Mouse (Mus musculus) intestine, embryonic 15.5 days (tissue): ENCODE data around the gene Dao. TPM values are rescaled to one million over a fixed set of nuclear protein-coding genes. Genes with fewer than 3 reads are reported as not detected.
A peak's percentile ranks its signal among the peaks of the same experiment; 100 is the strongest.

Experiments
- ATAC-seq: fragments of 200-750 bp; cut with Nextera tagmentation; 2 replicates; pipeline ENCODE4 v1.8.0; 2017; ENCODE audit warnings: moderate TSS enrichment, moderate library complexity
- H3K27ac ChIP-seq: fragments of 300-500 bp; sonication (generic); 2 replicates; pipeline ENCODE4 v1.5.1; 2015; ENCODE audit warnings: mild to moderate bottlenecking, inconsistent platforms
- H3K27me3 ChIP-seq: fragments of 300-500 bp; sonication (generic); replicated peaks from 2 replicates; pipeline ENCODE4 v1.6.1; 2015; ENCODE audit warnings: inconsistent platforms
- H3K36me3 ChIP-seq: fragments of 300-500 bp; sonication (generic); 2 replicates; pipeline ENCODE4 v1.6.1; 2015; ENCODE audit warnings: inconsistent platforms
- H3K4me1 ChIP-seq: fragments of 300-500 bp; sonication (generic); replicated peaks from 2 replicates; pipeline ENCODE4 v1.6.1; 2015; ENCODE audit warnings: inconsistent platforms
- H3K4me2 ChIP-seq: fragments of 300-500 bp; sonication (generic); replicated peaks from 2 replicates; pipeline ENCODE4 v1.6.1; 2015; ENCODE audit warnings: mild to moderate bottlenecking, inconsistent platforms
- H3K4me3 ChIP-seq: fragments of 300-500 bp; sonication (generic); replicated peaks from 2 replicates; pipeline ENCODE4 v1.5.1; 2015; ENCODE audit warnings: inconsistent platforms
- H3K9ac ChIP-seq: fragments of 300-500 bp; sonication (generic); 2 replicates; pipeline ENCODE4 v1.6.1; 2015; ENCODE audit warnings: inconsistent platforms
- H3K9me3 ChIP-seq: fragments of 300-500 bp; sonication (generic); 2 replicates; pipeline ENCODE4 v1.6.1; 2016; ENCODE audit warnings: inconsistent platforms
- WGBS: fragments of 180-500 bp; shearing (Covaris S2); methylation state at CpG from one replicate; pipeline ENCODE4 v1.1.7; 2015; 5-methylcytosine and 5-hydroxymethylcytosine counted together
- polyA plus RNA-seq: library from polyadenylated mRNA; unstranded; fragments of >200 nt; fragmentation: Nextera tagmentation; extraction: Ambion mirVana; gene quantifications from 2 replicates; pipeline ENCODE4 v1.2.1, GENCODE M21; 2015

Gene Dao
- polyA plus RNA-seq, 1 experiment from 2014 or later = 13.8 TPM

GRCm38 (mm10) chr5:113971434-113971960 is 32.0 kb upstream of the Dao start:
- H3K27me3 ChIP-seq = no peaks in the 10 kb centered on the region
- no peak overlapping the region for H3K27ac ChIP-seq
- H3K4me1 ChIP-seq = peaks cover 32% of the 10 kb centered on the region
- H3K4me2 ChIP-seq = no peak overlapping the region
- H3K36me3 ChIP-seq = peaks cover 8% of the 10 kb centered on the region; the same call in 1 of the 2 replicates
- no peak for ATAC-seq
- no peak overlapping the region for H3K9ac ChIP-seq
- WGBS = 79% methylated on average over 10 of the region's 10 CpGs
- no peak overlapping the region for H3K4me3 ChIP-seq
- H3K9me3 ChIP-seq = no peaks in the 10 kb centered on the region

GRCm38 (mm10) chr5:113972589-113973515 is 30.7 kb upstream of the Dao start:
- Histone ChIP-seq H3K27me3 (no peaks in the 10 kb centered on the region), H3K4me1 (peaks cover 32% of the 10 kb centered on the region), H3K4me2 (peak overlapping the region; percentile 47), H3K4me3 (0 out of 2 replicates have a peak overlapping the region, but pooled peaks have one; percentile 5), H3K9me3 (no peaks in the 10 kb centered on the region), H3K27ac (peak overlapping the region; percentile 88), H3K9ac (no peak overlapping the region), H3K36me3 (peaks cover 6% of the 10 kb centered on the region; the same call in 1 of the 2 replicates)
- WGBS = 19% methylated on average over 18 of the region's 18 CpGs
- ATAC-seq = peak; percentile 81

- no peak overlapping the region for H3K4me2 ChIP-seq
- H3K4me1 ChIP-seq = peaks cover 32% of the 10 kb centered on the region
- H3K9me3 ChIP-seq = no peaks in the 10 kb centered on the region
- no peaks in the 10 kb centered on the region for H3K27me3 ChIP-seq
- H3K9ac ChIP-seq = no peak overlapping the region
- no peaks in the 10 kb centered on the region; the same call in 1 of the 2 replicates for H3K36me3 ChIP-seq
- no peak overlapping the region; the same call in 1 of the 2 replicates for H3K27ac ChIP-seq
- no peak overlapping the region for H3K4me3 ChIP-seq
- ATAC-seq = no peak
- 84% methylated on average over 8 of the region's 8 CpGs for WGBS
Observed at GRCm38 (mm10) chr5:113973790-113974189, 29.7 kb upstream of the Dao start.

GRCm38 (mm10) chr5:113974576-113974975 is 28.9 kb upstream of the Dao start:
- Histone ChIP-seq H3K4me1 (peaks cover 32% of the 10 kb centered on the region), H3K27ac (peak overlapping the region; percentile 15; the same call in 1 of the 2 replicates), H3K9me3 (no peaks in the 10 kb centered on the region), H3K27me3 (no peaks in the 10 kb centered on the region), H3K9ac (no peak overlapping the region; the same call in 1 of the 2 replicates), H3K4me3 (no peak overlapping the region), H3K4me2 (no peak overlapping the region), H3K36me3 (no peaks in the 10 kb centered on the region)
- no peak for ATAC-seq
- 61% methylated on average over 15 of the region's 15 CpGs for WGBS

- H3K4me2 ChIP-seq = no peak overlapping the region
- peak; percentile 19; the same call in 1 of the 2 replicates for ATAC-seq
- no peak overlapping the region for H3K27ac ChIP-seq
- no peak overlapping the region for H3K4me3 ChIP-seq
- H3K36me3 ChIP-seq = no peaks in the 10 kb centered on the region
- no peaks in the 10 kb centered on the region for H3K27me3 ChIP-seq
- H3K4me1 ChIP-seq = peaks cover 32% of the 10 kb centered on the region
- H3K9ac ChIP-seq = no peak overlapping the region
- H3K9me3 ChIP-seq = no peaks in the 10 kb centered on the region
- 52% methylated on average over 9 of the region's 9 CpGs for WGBS
Observed at GRCm38 (mm10) chr5:113975538-113976215, 27.8 kb upstream of the Dao start.

- no peaks in the 10 kb centered on the region for H3K36me3 ChIP-seq
- H3K4me3 ChIP-seq = no peak overlapping the region
- no peak overlapping the region for H3K4me2 ChIP-seq
- H3K9ac ChIP-seq = no peak overlapping the region
- no peak for ATAC-seq
- H3K9me3 ChIP-seq = no peaks in the 10 kb centered on the region
- H3K27ac ChIP-seq = no peak overlapping the region
- H3K27me3 ChIP-seq = no peaks in the 10 kb centered on the region
- peaks cover 32% of the 10 kb centered on the region for H3K4me1 ChIP-seq
- WGBS = 82% methylated on average over 8 of the region's 8 CpGs
Observed at GRCm38 (mm10) chr5:113976597-113976996, 26.9 kb upstream of the Dao start.

GRCm38 (mm10) chr5:113977309-113977708 is 26.2 kb upstream of the Dao start:
- H3K4me2 ChIP-seq = no peak overlapping the region
- WGBS = 70% methylated on average over 8 of the region's 8 CpGs
- no peak for ATAC-seq
- no peak overlapping the region for H3K9ac ChIP-seq
- no peak overlapping the region for H3K4me3 ChIP-seq
- H3K36me3 ChIP-seq = no peaks in the 10 kb centered on the region
- H3K27ac ChIP-seq = no peak overlapping the region
- H3K27me3 ChIP-seq = no peaks in the 10 kb centered on the region
- no peaks in the 10 kb centered on the region for H3K9me3 ChIP-seq
- H3K4me1 ChIP-seq = peaks cover 32% of the 10 kb centered on the region

- Histone ChIP-seq H3K4me3 (no peak overlapping the region), H3K27ac (no peak overlapping the region), H3K36me3 (no peaks in the 10 kb centered on the region), H3K9me3 (no peaks in the 10 kb centered on the region), H3K4me2 (no peak overlapping the region), H3K27me3 (no peaks in the 10 kb centered on the region), H3K4me1 (peaks cover 15% of the 10 kb centered on the region), H3K9ac (no peak overlapping the region)
- no peak for ATAC-seq
- WGBS = 69% methylated on average over 1 of the region's 1 CpGs
Observed at GRCm38 (mm10) chr5:113980511-113980910, 23.0 kb upstream of the Dao start.

- H3K4me3 ChIP-seq = no peak overlapping the region
- no peak overlapping the region for H3K9ac ChIP-seq
- no peaks in the 10 kb centered on the region for H3K27me3 ChIP-seq
- no peaks in the 10 kb centered on the region for H3K9me3 ChIP-seq
- H3K36me3 ChIP-seq = no peaks in the 10 kb centered on the region
- H3K27ac ChIP-seq = no peak overlapping the region
- no peak for ATAC-seq
- peaks cover 16% of the 10 kb centered on the region for H3K4me1 ChIP-seq
- 80% methylated on average over 6 of the region's 6 CpGs for WGBS
- H3K4me2 ChIP-seq = no peak overlapping the region
Observed at GRCm38 (mm10) chr5:113981171-113981570, 22.3 kb upstream of the Dao start.

- no peaks in the 10 kb centered on the region for H3K27me3 ChIP-seq
- peaks cover 22% of the 10 kb centered on the region for H3K4me1 ChIP-seq
- H3K27ac ChIP-seq = no peak overlapping the region
- H3K9ac ChIP-seq = no peak overlapping the region
- H3K4me2 ChIP-seq = no peak overlapping the region
- no peaks in the 10 kb centered on the region for H3K9me3 ChIP-seq
- no peaks in the 10 kb centered on the region for H3K36me3 ChIP-seq
- no peak for ATAC-seq
- no peak overlapping the region for H3K4me3 ChIP-seq
- 75% methylated on average over 8 of the region's 8 CpGs for WGBS
Observed at GRCm38 (mm10) chr5:113981843-113982242, 21.7 kb upstream of the Dao start.

- Histone ChIP-seq H3K9me3 (no peaks in the 10 kb centered on the region), H3K4me1 (peaks cover 23% of the 10 kb centered on the region), H3K27ac (no peak overlapping the region), H3K4me3 (no peak overlapping the region), H3K36me3 (no peaks in the 10 kb centered on the region), H3K9ac (no peak overlapping the region), H3K27me3 (no peaks in the 10 kb centered on the region), H3K4me2 (no peak overlapping the region)
- no peak for ATAC-seq
- WGBS = 69% methylated on average over 6 of the region's 6 CpGs
Observed at GRCm38 (mm10) chr5:113983541-113983940, 20.0 kb upstream of the Dao start.

- Histone ChIP-seq H3K4me2 (no peak overlapping the region), H3K4me1 (peaks cover 23% of the 10 kb centered on the region), H3K4me3 (no peak overlapping the region), H3K9ac (no peak overlapping the region), H3K27me3 (no peaks in the 10 kb centered on the region), H3K9me3 (no peaks in the 10 kb centered on the region), H3K36me3 (peaks cover 4% of the 10 kb centered on the region; the same call in 1 of the 2 replicates), H3K27ac (no peak overlapping the region)
- WGBS = 72% methylated on average over 13 of the region's 13 CpGs
- peak; percentile 40; the same call in 1 of the 2 replicates for ATAC-seq
Observed at GRCm38 (mm10) chr5:113984025-113984740, 19.3 kb upstream of the Dao start.
